21 mouse cellular contexts compared by ENCODE assay signal in the genomic region with DNA sequence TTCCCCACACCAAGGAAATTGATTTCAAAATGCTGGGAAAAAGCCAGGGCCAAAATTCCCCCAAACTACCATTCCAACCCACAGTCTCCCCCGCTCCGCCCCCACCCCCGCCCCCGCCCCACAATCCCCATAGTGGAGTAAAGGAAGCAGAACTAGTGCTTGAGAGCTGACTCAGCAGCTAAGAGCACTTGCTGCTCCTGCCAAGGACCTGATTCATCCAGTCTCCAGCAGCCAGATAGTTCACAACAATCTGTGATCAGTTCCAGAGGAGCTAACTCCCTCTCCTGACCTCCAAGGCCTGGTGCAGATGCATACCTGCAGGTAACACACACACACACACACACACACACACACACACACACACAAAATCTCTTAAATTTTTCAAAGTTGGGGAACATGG. TPM values are rescaled to one million over a fixed set of nuclear protein-coding genes. Genes with fewer than 3 reads are reported as not detected.
DNase-seq lines count a peak whose midpoint lies in the region; TF ChIP-seq lines count a peak whose summit lies in the region.
"Had no signal": no experiment of that assay in that cellular context is flagged by ENCODE, and none has a peak within 500 bp of the region (broad histone marks: within the 10 kb centered on the region; RNA-seq: fewer than 3 reads in every experiment).

No protein-coding gene starts in this region.

- no peak overlapping the region for H3K4me3 ChIP-seq in lung, adult 2 months (replicated peaks; ENCODE audit: extremely low read depth, low read depth, low read length)
- H3K4me3 ChIP-seq in ES-E14 (ENCODE audit: insufficient read depth in 1 of 2, low read depth in 1 of 2, low read length in 2 of 2, poor library complexity in 1 of 2, severe bottlenecking in 1 of 2) (no peak overlapping the region), macrophage (ENCODE audit: inconsistent target) (no peak overlapping the region)
- no peak overlapping the region for H3K4me3 ChIP-seq in layer of hippocampus, adult 2 months
- no peak overlapping the region for H3K4me3 ChIP-seq in left cerebral cortex, adult 2 months
- H3K4me3 ChIP-seq: embryonic facial prominence, embryonic 13.5 days; forebrain, embryonic 10.5 days; limb, embryonic 15.5 days; liver, embryonic 15.5 days; midbrain, embryonic 13.5 days; neural tube, embryonic 12.5 days had no signal

- in situ Hi-C loops in ES-E14 (cut with MboI; ENCODE audit: low sequenced_read_pairs in 2 of 2, unreplicated experiment in 2 of 2) = no loop called here

- DNase-seq in lung, postnatal 36 days = peak; percentile 45
- no peak for DNase-seq in lung, adult 2 months
- DNase-seq in ES-E14 (ENCODE audit: low read depth, low spot score) = no peak
- DNase-seq in adrenal gland, postnatal 14 days = peak; percentile 39
- DNase-seq in layer of hippocampus, adult 2 months (ENCODE audit: low spot score in 2 of 2) = no peak
- DNase-seq in left cerebral cortex, adult 2 months (ENCODE audit: extremely low spot score in 1 of 2, low spot score in 2 of 2) = no peak
- DNase-seq: cerebellum, adult 8-10 months; forebrain, postnatal 0 days; kidney, adult 8-10 months; kidney, postnatal 14 days; lung, postnatal 14 days; right cerebral cortex, adult 18-20 months; thymus, adult 18-20 months; thymus, postnatal 4 days had no signal

- no peak for TF ChIP-seq POLR2A in lung, adult 2 months (IDR thresholded peaks at IDR 0.05; ENCODE audit: borderline replicate concordance, extremely low read depth, low read depth, low read length)

- H3K79me2 ChIP-seq in macrophage (ENCODE audit: inconsistent target) = no peaks in the 10 kb centered on the region

- intact Hi-C loops in left cerebral cortex, adult 2 months (cut with DNase I) = no loop called here

- H3K9me3 ChIP-seq in ES-E14 (ENCODE audit: control insufficient read depth, insufficient read depth, low read depth, low read length) = no peaks in the 10 kb centered on the region
- H3K9me3 ChIP-seq: embryonic facial prominence, embryonic 13.5 days; forebrain, embryonic 10.5 days; limb, embryonic 15.5 days; liver, embryonic 15.5 days; midbrain, embryonic 13.5 days; neural tube, embryonic 12.5 days had no signal

- 56% methylated on average over 4 of the region's 4 CpGs for WGBS in lung, adult 2 months
- WGBS in macrophage (ENCODE audit: missing documents) = 8% methylated on average over 2 of the region's 4 CpGs

- no peaks in the 10 kb centered on the region for H3K36me3 ChIP-seq in ES-E14 (ENCODE audit: control insufficient read depth, insufficient read depth, low read length, poor library complexity, severe bottlenecking)
- H3K36me3 ChIP-seq in macrophage (ENCODE audit: inconsistent target) = no peaks in the 10 kb centered on the region
- H3K36me3 ChIP-seq: embryonic facial prominence, embryonic 13.5 days; forebrain, embryonic 10.5 days; limb, embryonic 15.5 days; liver, embryonic 15.5 days; midbrain, embryonic 13.5 days; neural tube, embryonic 12.5 days had no signal

- H3K9ac ChIP-seq in ES-E14 (ENCODE audit: insufficient read depth, low read depth, low read length, poor library complexity, severe bottlenecking) = no peak overlapping the region
- H3K9ac ChIP-seq: embryonic facial prominence, embryonic 13.5 days; forebrain, postnatal 0 days; limb, embryonic 15.5 days; liver, embryonic 15.5 days; midbrain, embryonic 13.5 days; neural tube, embryonic 12.5 days had no signal

- H3K4me1 ChIP-seq in lung, adult 2 months (ENCODE audit: control insufficient read depth, insufficient read depth, low read length) = no peaks in the 10 kb centered on the region; the same call in 1 of the 2 replicates
- peaks cover 0 to 11% of the 10 kb centered on the region in 2 experiments; a peak in 1 of 4 replicates for H3K4me1 ChIP-seq in ES-E14 (ENCODE audit: control insufficient read depth in 2 of 2, insufficient read depth in 2 of 2, low read length in 2 of 2, poor library complexity in 1 of 2)
- H3K4me1 ChIP-seq: embryonic facial prominence, embryonic 13.5 days; limb, embryonic 15.5 days; midbrain, embryonic 13.5 days; neural tube, embryonic 12.5 days had no signal

- H3K27ac ChIP-seq in ES-E14 (ENCODE audit: insufficient read depth, low read depth, low read length, poor library complexity, severe bottlenecking) (no peak overlapping the region), macrophage (peak overlapping the region; percentile 66)
- H3K27ac ChIP-seq in layer of hippocampus, adult 2 months = no peak overlapping the region
- no peak overlapping the region for H3K27ac ChIP-seq in left cerebral cortex, adult 2 months
- H3K27ac ChIP-seq: embryonic facial prominence, embryonic 13.5 days; forebrain, embryonic 10.5 days; limb, embryonic 15.5 days; liver, embryonic 15.5 days; midbrain, embryonic 13.5 days; neural tube, embryonic 12.5 days had no signal

- no peak for TF ChIP-seq CTCF in lung, adult 2 months (IDR thresholded peaks at IDR 0.05; ENCODE audit: insufficient read depth, low read length)
- no peak for TF ChIP-seq CTCF in layer of hippocampus, adult 2 months (conservative IDR thresholded peaks at IDR 0.05)
- no peak for TF ChIP-seq CTCF in left cerebral cortex, adult 2 months (IDR thresholded peaks at IDR 0.05)

TF ChIP-seq in ES-E14, 5 proteins besides CTCF, POLR2A, EP300 and RAD21:
- TF ChIP-seq MAFK (IDR thresholded peaks at IDR 0.05; ENCODE audit: insufficient read depth, low read depth, low read length) (peak; percentile 77; the same call in 1 of the 2 replicates), HCFC1 (IDR thresholded peaks at IDR 0.05; ENCODE audit: borderline replicate concordance, insufficient read depth, low read length) (no peak), ZNF384 (IDR thresholded peaks at IDR 0.05; ENCODE audit: low read depth, low read length) (no peak), CHD2 (IDR thresholded peaks at IDR 0.05; ENCODE audit: low read depth, low read length) (no peak), ZC3H11A (IDR thresholded peaks at IDR 0.05; ENCODE audit: borderline replicate concordance, low read depth, low read length) (no peak)

RNA-seq across cellular contexts. Expression of a gene that starts 8.5 kb away (rescaled TPM):
- polyA plus RNA-seq in lung, adult 2 months (2012; rRNA removed) = 89.5 and 111 TPM in 2 replicates
- 29.4 and 48.6 TPM in 2 replicates for total RNA-seq in ES-E14 (2012; rRNA removed)
- 97.9 and 108 TPM in 2 replicates for total RNA-seq in adrenal gland, postnatal 14 days (2021)
- total RNA-seq in macrophage (2018; cell fraction: chromatin; rRNA removed) = 10 to 100 TPM; 17.3 to 74.5 (median 54.7) TPM
- total RNA-seq in macrophage (2018; cell fraction: cytosol; rRNA removed) = 100 to 1,000 TPM; 126 to 231 (median 174) TPM
- total RNA-seq in macrophage (2018; cell fraction: nucleus; rRNA removed) = 100 to 1,000 TPM in 25 of 26 experiments, 10 to 100 TPM in 1; 63.6 to 321 (median 251) TPM
- 173 to 355 TPM (median 215 TPM) in 3 replicates for polyA plus RNA-seq in macrophage (2018)
- total RNA-seq in layer of hippocampus, adult 2 months (2021) = 100 to 1,000 TPM; 100 to 102 TPM
- total RNA-seq in left cerebral cortex, adult 2 months (2021) = 100 to 1,000 TPM; 109 to 114 TPM

RNA-seq across cellular contexts. Expression of a gene that starts 35.6 kb away (rescaled TPM):
- 70.8 and 81.2 TPM in 2 replicates for polyA plus RNA-seq in lung, adult 2 months (2012; rRNA removed)
- total RNA-seq in ES-E14 (2012; rRNA removed) = 4.5 and 8.6 TPM in 2 replicates
- total RNA-seq in adrenal gland, postnatal 14 days (2021) = 14.6 and 24.7 TPM in 2 replicates
- total RNA-seq in macrophage (2018; cell fraction: chromatin; rRNA removed) = 10 to 100 TPM in 23 of 26 experiments, 1 to 10 TPM in 3; 5.7 to 68.9 (median 24.3) TPM
- 10 to 100 TPM; 29.1 to 74.7 (median 52.3) TPM for total RNA-seq in macrophage (2018; cell fraction: cytosol; rRNA removed)
- 10 to 100 TPM; 25.7 to 91.1 (median 47.9) TPM for total RNA-seq in macrophage (2018; cell fraction: nucleus; rRNA removed)
- 37.2 to 59.2 TPM (median 48.4 TPM) in 3 replicates for polyA plus RNA-seq in macrophage (2018)
- total RNA-seq in layer of hippocampus, adult 2 months (2021) = 100 to 1,000 TPM; 116 to 123 TPM
- 100 to 1,000 TPM; 122 to 125 TPM for total RNA-seq in left cerebral cortex, adult 2 months (2021)

RNA-seq across cellular contexts. Expression of a gene that starts 51.0 kb away (rescaled TPM):
- 3.5 and 7.4 TPM in 2 replicates for polyA plus RNA-seq in lung, adult 2 months (2012; rRNA removed)
- total RNA-seq in ES-E14 (2012; rRNA removed) = 7.4 and 12.2 TPM in 2 replicates
- 10.4 and 10.8 TPM in 2 replicates for total RNA-seq in adrenal gland, postnatal 14 days (2021)
- total RNA-seq in macrophage (2018; cell fraction: chromatin; rRNA removed) = not detected
- under 1 TPM in 17 of 26 experiments, not detected in 9; 0.03 to 0.19 (median 0.09) TPM for total RNA-seq in macrophage (2018; cell fraction: cytosol; rRNA removed)
- total RNA-seq in macrophage (2018; cell fraction: nucleus; rRNA removed) = under 1 TPM in 1 of 26 experiments, not detected in 25; 0.18 TPM
- polyA plus RNA-seq in macrophage (2018) = 1.2 TPM in 1 of 3 replicates, not detected in the others
- total RNA-seq in layer of hippocampus, adult 2 months (2021) = 10 to 100 TPM; 21.9 to 25.4 TPM
- total RNA-seq in left cerebral cortex, adult 2 months (2021) = 1 to 10 TPM; 3.8 TPM

RNA-seq across cellular contexts. Expression of a gene that starts 54.3 kb away (rescaled TPM):
- 5.2 and 7.7 TPM in 2 replicates for polyA plus RNA-seq in lung, adult 2 months (2012; rRNA removed)
- total RNA-seq in ES-E14 (2012; rRNA removed) = 1.4 and 2.0 TPM in 2 replicates
- 6.9 and 14.3 TPM in 2 replicates for total RNA-seq in adrenal gland, postnatal 14 days (2021)
- total RNA-seq in macrophage (2018; cell fraction: chromatin; rRNA removed) = 1 to 10 TPM in 7 of 26 experiments, under 1 TPM in 14, not detected in 5; 0.15 to 3.4 (median 0.46) TPM
- total RNA-seq in macrophage (2018; cell fraction: cytosol; rRNA removed) = 1 to 10 TPM in 5 of 26 experiments, under 1 TPM in 21; 0.11 to 2.2 (median 0.39) TPM
- 1 to 10 TPM in 14 of 26 experiments, under 1 TPM in 11, not detected in 1; 0.17 to 3.9 (median 1.2) TPM for total RNA-seq in macrophage (2018; cell fraction: nucleus; rRNA removed)
- polyA plus RNA-seq in macrophage (2018) = 0.25 to 0.89 TPM (median 0.42 TPM) in 3 replicates
- 100 to 1,000 TPM; 820 to 844 TPM for total RNA-seq in layer of hippocampus, adult 2 months (2021)
- 100 to 1,000 TPM; 627 to 694 TPM for total RNA-seq in left cerebral cortex, adult 2 months (2021)

RNA-seq across cellular contexts. Expression of a gene that starts 59.4 kb away (rescaled TPM):
- polyA plus RNA-seq in lung, adult 2 months (2012; rRNA removed) = 60.8 and 99.3 TPM in 2 replicates
- total RNA-seq in ES-E14 (2012; rRNA removed) = 121 and 154 TPM in 2 replicates
- total RNA-seq in adrenal gland, postnatal 14 days (2021) = 76.3 and 96.5 TPM in 2 replicates
- 10 to 100 TPM; 20.1 to 54.5 (median 33.9) TPM for total RNA-seq in macrophage (2018; cell fraction: chromatin; rRNA removed)
- 100 to 1,000 TPM in 25 of 26 experiments, 10 to 100 TPM in 1; 93.9 to 147 (median 122) TPM for total RNA-seq in macrophage (2018; cell fraction: cytosol; rRNA removed)
- total RNA-seq in macrophage (2018; cell fraction: nucleus; rRNA removed) = 100 to 1,000 TPM in 8 of 26 experiments, 10 to 100 TPM in 18; 50.1 to 140 (median 91.8) TPM
- polyA plus RNA-seq in macrophage (2018) = 104 to 129 TPM (median 119 TPM) in 3 replicates
- total RNA-seq in layer of hippocampus, adult 2 months (2021) = 10 to 100 TPM; 57.2 to 62.1 TPM
- 10 to 100 TPM; 63.7 to 64.4 TPM for total RNA-seq in left cerebral cortex, adult 2 months (2021)

Comparison
In these comparisons a context has a peak if more than half of its experiments do, and no peak if none do; other contexts are left out.
1. DNase-seq: peak in lung, postnatal 36 days (single experiment) and adrenal gland, postnatal 14 days (single experiment); none in lung, adult 2 months (single experiment), ES-E14 (single experiment), layer of hippocampus, adult 2 months (0 of 2) and left cerebral cortex, adult 2 months (0 of 2).